Mouse (Mus musculus) kidney, embryonic 16.5 days (tissue): ENCODE results near the gene Smco2. TPM values are rescaled to one million over a fixed set of nuclear protein-coding genes. Genes with fewer than 3 reads are reported as not detected.

ENCODE experiments used
- ATAC-seq: fragments of 200-750 bp; cut with Nextera tagmentation; 2 replicates; pipeline ENCODE4 v1.8.0; 2017; ENCODE audit warnings: moderate TSS enrichment; ENCODE audit not compliant: low FRiP score, low TSS enrichment
- H3K27ac ChIP-seq: fragments of 300-500 bp; sonication (generic); 2 replicates; pipeline ENCODE4 v1.5.1; 2014; ENCODE audit warnings: low read length
- H3K27me3 ChIP-seq: fragments of 300-500 bp; sonication (generic); 2 replicates; pipeline ENCODE4 v1.6.1; 2014; ENCODE audit warnings: low read length, control low read depth, mixed read lengths; ENCODE audit not compliant: insufficient read depth
- H3K36me3 ChIP-seq: fragments of 300-500 bp; sonication (generic); 2 replicates; pipeline ENCODE4 v1.6.1; 2014; ENCODE audit warnings: low read length, control low read depth, mixed read lengths; ENCODE audit not compliant: insufficient read depth
- H3K4me1 ChIP-seq: fragments of 300-500 bp; sonication (generic); 2 replicates; pipeline ENCODE4 v1.6.1; 2014; ENCODE audit warnings: low read length, control low read depth, mixed read lengths; ENCODE audit not compliant: insufficient read depth
- H3K4me2 ChIP-seq: fragments of 300-500 bp; sonication (generic); replicated peaks from 2 replicates; pipeline ENCODE4 v1.6.1; 2014; ENCODE audit warnings: low read depth, low read length
- H3K4me3 ChIP-seq: fragments of 300-500 bp; sonication (generic); 2 replicates; pipeline ENCODE4 v1.5.1; 2014; ENCODE audit warnings: mild to moderate bottlenecking, low read length
- H3K9ac ChIP-seq: fragments of 300-500 bp; sonication (generic); replicated peaks from 2 replicates; pipeline ENCODE4 v1.6.1; 2014; ENCODE audit warnings: low read length
- H3K9me3 ChIP-seq: fragments of 300-500 bp; sonication (generic); 2 replicates; pipeline ENCODE4 v1.6.1; 2016; ENCODE audit warnings: low read length, control low read depth
- WGBS: fragments of 180-500 bp; shearing (Covaris S2); extraction: QIAGEN DNeasy Blood & Tissue Kit; methylation state at CpG from one replicate; pipeline ENCODE4 v1.1.7; 2014; 5-methylcytosine and 5-hydroxymethylcytosine counted together
- polyA plus RNA-seq: library from polyadenylated mRNA; unstranded; fragments of >200 nt; fragmentation: Nextera tagmentation; extraction: Ambion mirVana; gene quantifications from 2 replicates; pipeline ENCODE4 v1.2.1, GENCODE M21; 2015

The Smco2 gene
- polyA plus RNA-seq, 1 experiment from 2014 or later, result not detected

DNA sequence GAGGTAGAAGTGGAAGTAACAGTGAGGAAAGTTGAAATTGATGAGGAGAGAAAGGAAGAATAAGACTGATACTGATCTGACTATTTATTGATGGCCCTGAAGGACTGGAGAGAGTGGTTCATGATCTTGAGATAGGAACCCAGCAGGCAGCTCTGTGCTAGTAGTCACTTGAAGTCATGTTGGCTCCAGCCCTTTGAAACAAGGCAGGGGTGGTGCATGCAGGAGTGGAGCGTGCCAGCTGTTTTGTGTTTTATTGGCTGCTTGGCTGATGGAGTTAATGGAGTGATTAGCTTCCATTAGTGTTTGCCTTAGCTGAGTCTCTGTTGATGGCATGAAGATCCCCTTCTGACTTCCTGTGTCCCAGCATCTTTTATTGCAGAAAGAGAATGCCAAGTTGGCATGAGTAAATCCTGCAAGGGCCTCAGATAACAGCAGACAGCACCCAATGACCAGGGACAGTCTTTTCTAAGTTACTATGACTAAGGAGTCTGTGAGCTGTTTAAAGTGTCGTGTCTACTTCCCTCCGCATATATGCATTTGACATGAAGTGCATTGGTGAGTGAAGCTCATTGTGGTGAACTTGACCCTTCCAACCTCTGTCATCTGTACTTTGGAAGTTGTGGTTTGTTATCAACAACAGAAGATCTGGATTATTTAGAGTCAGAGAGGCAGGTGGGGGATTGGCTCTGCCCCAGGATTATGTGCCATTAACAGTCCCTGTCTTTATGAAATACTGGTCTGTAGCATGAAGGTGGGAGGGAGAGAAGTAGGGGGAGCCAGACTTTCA lies 56.3 kb downstream of the Smco2 start:
- no peak overlapping the region for H3K9ac ChIP-seq
- H3K9me3 ChIP-seq, result no peaks in the 10 kb centered on the region
- peaks cover 43% of the 10 kb centered on the region for H3K4me1 ChIP-seq
- ATAC-seq, result no peak
- H3K27me3 ChIP-seq, result no peaks in the 10 kb centered on the region
- H3K4me2 ChIP-seq, result no peak overlapping the region
- WGBS, result 45% methylated on average over 3 of the region's 3 CpGs
- H3K27ac ChIP-seq, result peak overlapping the region; percentile 41; the same call in 1 of the 2 replicates
- peaks cover 5% of the 10 kb centered on the region; the same call in 1 of the 2 replicates for H3K36me3 ChIP-seq
- H3K4me3 ChIP-seq, result no peak overlapping the region

DNA sequence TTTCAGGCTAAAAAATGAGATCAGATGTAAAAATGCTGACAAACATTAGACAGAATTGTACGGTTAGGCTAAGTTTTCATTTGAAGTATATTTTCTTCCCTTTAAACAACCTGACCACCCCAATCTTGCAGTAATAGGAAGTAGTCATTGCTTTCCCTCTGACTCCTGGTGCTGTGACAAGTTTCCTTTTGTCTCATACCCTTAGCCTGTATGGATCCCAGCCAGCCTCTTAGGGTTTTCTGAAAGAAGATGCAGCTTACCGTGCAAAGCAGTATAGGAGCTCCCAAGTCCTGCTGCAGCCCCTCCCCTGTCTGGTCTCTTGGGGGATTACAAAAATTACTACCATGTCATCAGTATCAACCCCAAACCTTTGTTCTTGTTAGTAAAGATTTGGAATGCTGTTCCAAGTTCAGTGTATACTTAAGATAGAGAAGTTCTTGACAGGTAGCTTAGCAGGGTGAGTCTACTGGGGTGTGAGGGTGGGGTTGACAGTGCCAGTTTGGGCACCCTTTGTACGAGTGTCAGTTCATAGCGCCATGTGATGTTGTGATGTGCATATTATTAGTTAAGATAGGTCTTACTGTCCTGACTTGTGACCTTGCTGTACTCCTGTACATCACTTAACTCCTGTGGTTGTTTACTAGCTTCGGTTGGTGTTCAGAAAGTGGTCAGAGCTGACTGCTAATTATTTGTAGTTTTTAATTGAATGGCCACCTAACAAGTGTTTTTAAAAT lies 57.3 kb downstream of the Smco2 start:
- Histone ChIP-seq H3K36me3 (0 out of 2 replicates have a peak, but pooled peaks cover 3% of the 10 kb centered on the region), H3K4me1 (peaks cover 54% of the 10 kb centered on the region), H3K27ac (0 out of 2 replicates have a peak overlapping the region, but pooled peaks have one; percentile 3), H3K4me3 (no peak overlapping the region), H3K27me3 (no peaks in the 10 kb centered on the region), H3K4me2 (no peak overlapping the region), H3K9ac (no peak overlapping the region), H3K9me3 (no peaks in the 10 kb centered on the region)
- WGBS, result 70% methylated on average over 5 of the region's 5 CpGs
- no peak for ATAC-seq

DNA sequence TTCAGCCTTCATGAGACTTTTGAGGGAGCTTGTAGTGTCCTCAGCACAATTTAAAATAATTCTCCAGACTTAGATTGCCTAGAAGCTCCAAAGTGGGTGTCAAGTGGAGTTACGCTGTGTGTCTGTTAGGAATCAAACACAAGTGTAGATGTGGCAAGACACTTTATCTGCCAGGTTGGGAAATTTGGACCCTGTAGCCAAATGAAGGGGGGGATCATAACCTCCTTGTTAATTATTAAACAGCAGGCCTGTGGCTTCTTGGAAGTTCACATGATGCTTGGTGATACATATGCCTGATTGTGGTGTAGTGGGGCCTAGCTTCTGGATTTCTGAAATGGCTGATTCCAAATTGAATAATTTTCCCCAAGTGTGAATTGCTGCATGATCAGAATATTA lies 57.9 kb downstream of the Smco2 start:
- WGBS, result 90% methylated on average over 1 of the region's 1 CpGs
- Histone ChIP-seq H3K4me3 (no peak overlapping the region), H3K9me3 (no peaks in the 10 kb centered on the region), H3K27me3 (no peaks in the 10 kb centered on the region), H3K27ac (no peak overlapping the region), H3K36me3 (0 out of 2 replicates have a peak, but pooled peaks cover 3% of the 10 kb centered on the region), H3K9ac (no peak overlapping the region), H3K4me1 (peaks cover 59% of the 10 kb centered on the region), H3K4me2 (no peak overlapping the region)
- ATAC-seq, result no peak

DNA sequence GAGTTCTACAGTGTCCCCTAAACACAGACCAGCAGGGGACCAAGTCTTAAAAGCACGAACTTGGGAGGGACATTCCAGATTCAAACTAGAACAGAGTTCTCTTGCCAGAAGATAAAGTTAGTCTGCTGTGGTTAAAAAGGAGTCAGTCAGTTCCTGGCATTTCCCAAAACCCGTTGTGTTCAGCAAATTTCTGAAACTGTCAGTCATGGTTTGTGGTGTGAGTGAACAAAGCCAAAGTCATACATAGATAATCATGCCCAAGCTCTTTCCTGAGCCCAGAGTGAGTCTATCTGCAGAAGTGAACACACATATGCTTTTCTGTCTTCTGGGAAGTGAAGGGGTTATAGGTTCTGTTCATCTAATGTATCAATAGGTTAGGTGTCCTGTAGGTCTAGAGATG lies 58.9 kb downstream of the Smco2 start:
- Histone ChIP-seq H3K36me3 (0 out of 2 replicates have a peak, but pooled peaks cover 3% of the 10 kb centered on the region), H3K9me3 (no peaks in the 10 kb centered on the region), H3K4me2 (no peak overlapping the region), H3K4me1 (peaks cover 64% of the 10 kb centered on the region), H3K9ac (no peak overlapping the region), H3K27ac (no peak overlapping the region), H3K4me3 (no peak overlapping the region), H3K27me3 (no peaks in the 10 kb centered on the region)
- 83% methylated on average over 2 of the region's 2 CpGs for WGBS
- no peak for ATAC-seq

DNA sequence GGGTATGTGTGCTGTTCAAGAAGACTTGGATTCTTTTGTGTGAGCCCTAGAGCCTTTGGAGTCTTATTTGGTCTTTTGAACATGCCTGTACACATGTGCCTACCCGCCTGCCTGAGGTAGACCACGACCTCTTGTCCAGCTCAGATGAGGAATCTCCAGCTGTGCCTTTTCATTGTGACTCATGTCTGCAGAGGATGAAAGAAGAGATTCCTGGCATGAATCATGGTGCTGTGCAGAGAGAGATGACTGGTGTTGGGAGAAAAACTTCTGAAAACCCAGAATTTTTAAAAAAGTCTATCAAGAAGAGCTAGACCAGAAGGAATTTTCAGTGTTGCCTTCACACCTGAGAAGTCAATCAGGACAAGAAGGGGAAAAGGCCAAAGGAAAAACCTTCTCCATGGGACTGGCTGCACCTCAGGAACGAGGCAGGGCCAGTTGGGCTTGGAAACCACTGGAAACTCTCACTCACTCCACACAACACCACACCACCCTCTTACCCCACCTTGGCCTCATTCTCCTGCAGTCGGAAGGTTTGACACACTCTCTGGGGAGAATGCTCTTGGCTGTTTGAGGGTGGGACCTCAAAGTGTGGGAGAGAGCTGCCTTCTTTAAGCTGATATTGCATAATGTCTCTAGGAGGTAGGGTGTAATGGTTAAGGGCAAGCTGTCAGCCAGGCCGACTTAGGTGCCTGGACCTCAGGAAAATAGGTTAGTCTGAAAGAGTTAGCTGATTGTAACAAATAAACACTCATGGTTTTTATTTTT lies 60.0 kb downstream of the Smco2 start:
- no peak overlapping the region for H3K27ac ChIP-seq
- no peak overlapping the region for H3K9ac ChIP-seq
- H3K4me3 ChIP-seq, result no peak overlapping the region
- H3K4me1 ChIP-seq, result peaks cover 64% of the 10 kb centered on the region
- no peak overlapping the region for H3K4me2 ChIP-seq
- ATAC-seq, result no peak
- WGBS, result 70% methylated on average over 5 of the region's 5 CpGs
- H3K36me3 ChIP-seq, result 0 out of 2 replicates have a peak, but pooled peaks cover 3% of the 10 kb centered on the region
- no peaks in the 10 kb centered on the region for H3K9me3 ChIP-seq
- H3K27me3 ChIP-seq, result no peaks in the 10 kb centered on the region

DNA sequence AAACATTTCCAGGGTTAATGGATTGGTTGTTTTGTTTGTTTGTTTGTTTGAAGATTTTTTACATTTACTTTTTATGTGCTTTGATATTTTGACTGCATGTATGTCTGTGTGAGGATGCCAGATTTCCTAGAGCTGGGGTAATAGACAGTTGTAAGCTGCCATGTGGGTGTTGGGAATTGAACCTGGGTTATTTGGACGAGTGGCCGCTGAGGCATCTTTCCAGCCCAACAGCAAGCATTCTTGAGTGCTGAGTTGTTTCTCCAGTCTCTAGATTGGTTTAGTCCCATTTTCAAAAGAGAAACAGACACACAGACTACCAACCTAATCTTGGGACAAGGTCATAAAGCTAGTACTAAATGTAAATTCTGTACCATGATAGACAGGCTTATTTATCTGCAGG lies 60.9 kb downstream of the Smco2 start:
- Histone ChIP-seq H3K9me3 (no peaks in the 10 kb centered on the region), H3K4me1 (peaks cover 63% of the 10 kb centered on the region), H3K4me2 (no peak overlapping the region), H3K27me3 (no peaks in the 10 kb centered on the region), H3K27ac (no peak overlapping the region), H3K9ac (no peak overlapping the region), H3K36me3 (peaks cover 3% of the 10 kb centered on the region; the same call in 1 of the 2 replicates), H3K4me3 (no peak overlapping the region)
- WGBS, result 82% methylated on average over 2 of the region's 2 CpGs
- no peak for ATAC-seq

DNA sequence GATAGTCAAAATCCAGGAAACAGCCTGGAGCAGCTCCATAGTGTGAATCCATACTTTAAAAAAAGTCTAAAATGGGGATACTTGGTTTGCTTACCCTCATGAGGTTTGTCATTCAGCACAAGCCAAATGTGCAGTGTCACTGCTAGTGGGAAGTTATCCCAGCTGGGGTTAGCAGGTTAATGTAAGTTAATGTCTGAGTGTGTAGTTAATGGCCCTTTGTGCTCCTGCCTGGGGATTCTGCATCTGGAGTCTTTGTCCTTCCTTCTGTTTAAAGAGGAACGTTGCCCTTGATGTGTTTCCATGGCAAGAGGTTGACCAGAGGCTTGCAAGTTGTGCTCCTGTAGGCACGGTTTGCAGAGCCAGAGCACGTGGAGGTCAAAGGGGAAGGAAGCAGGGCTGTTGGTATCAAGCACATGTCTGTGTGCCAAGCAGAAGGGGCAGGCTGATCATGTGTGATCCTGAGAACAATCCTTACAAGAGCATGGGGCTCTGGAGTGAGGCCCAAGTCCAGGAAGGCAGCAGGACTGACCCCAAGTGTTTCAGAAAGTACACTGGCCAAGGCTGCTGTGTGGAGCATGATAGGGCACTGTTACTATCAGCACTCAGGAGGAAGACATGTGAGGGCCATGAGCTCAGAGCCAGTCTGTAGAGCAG lies 63.1 kb downstream of the Smco2 start:
- Histone ChIP-seq H3K4me2 (peak overlapping the region; percentile 29), H3K27ac (peak overlapping the region; percentile 95), H3K4me1 (peaks cover 50% of the 10 kb centered on the region), H3K4me3 (no peak overlapping the region), H3K9me3 (no peaks in the 10 kb centered on the region), H3K36me3 (peaks cover 3% of the 10 kb centered on the region; the same call in 1 of the 2 replicates), H3K9ac (0 out of 2 replicates have a peak overlapping the region, but pooled peaks have one; percentile 40), H3K27me3 (no peaks in the 10 kb centered on the region)
- ATAC-seq, result peak; percentile 73
- WGBS, result 2% methylated on average over 3 of the region's 3 CpGs

DNA sequence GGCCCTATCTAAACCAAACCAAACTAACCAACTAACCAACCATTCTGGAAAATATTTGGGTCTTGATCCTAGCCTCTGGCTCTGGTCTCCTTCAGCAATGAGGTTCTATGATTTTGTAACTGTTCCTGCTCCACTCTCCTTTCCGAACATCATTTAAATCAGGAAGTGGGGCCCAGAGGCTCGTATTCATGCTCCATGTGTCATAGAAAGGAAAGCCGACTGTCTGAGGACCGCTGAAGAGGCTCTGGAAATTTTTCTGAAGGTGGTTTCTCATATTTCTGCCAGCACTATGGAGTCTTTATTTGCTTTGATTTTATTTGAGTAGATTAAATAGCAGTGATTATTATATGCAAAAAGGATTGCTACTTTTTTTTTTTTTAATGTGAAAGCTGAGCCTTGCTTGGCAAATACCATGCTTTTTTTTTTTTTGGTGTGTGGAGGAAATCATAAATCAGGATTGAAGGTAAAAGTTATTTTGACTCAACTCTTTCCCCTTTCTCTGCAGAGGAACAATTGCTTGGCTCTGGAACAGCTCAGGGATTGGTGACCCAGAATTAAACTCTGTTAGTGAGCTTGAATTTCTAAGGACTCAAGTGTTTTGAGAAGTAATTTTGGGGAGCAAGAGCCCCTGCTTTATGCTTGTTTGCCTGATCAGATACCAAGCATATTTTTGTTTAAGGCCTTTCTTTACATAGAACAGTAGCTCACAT lies 63.7 kb downstream of the Smco2 start:
- no peak; the same call in 1 of the 2 replicates for ATAC-seq
- H3K4me2 ChIP-seq, result peak overlapping the region; percentile 29

More for the DNA sequence above, 63.7 kb downstream of the Smco2 start:
- peaks cover 50% of the 10 kb centered on the region for H3K4me1 ChIP-seq
- H3K27ac ChIP-seq, result peak overlapping the region; percentile 95
- H3K9ac ChIP-seq, result no peak overlapping the region
- peaks cover 7% of the 10 kb centered on the region; the same call in 1 of the 2 replicates for H3K36me3 ChIP-seq
- WGBS, result 6% methylated on average over 4 of the region's 4 CpGs
- H3K27me3 ChIP-seq, result no peaks in the 10 kb centered on the region
- no peak overlapping the region for H3K4me3 ChIP-seq
- H3K9me3 ChIP-seq, result no peaks in the 10 kb centered on the region
